Mouse (Mus musculus) right cerebral cortex, adult 2 months (tissue): ENCODE results near the gene Gm2916.
"Not testable (repeated sequence)": the region's sequence is repeated elsewhere in the genome, so short reads cannot be mapped to it uniquely, and the experiment has no call there.

Experiments
- DNase-seq, 2 experiments: peaks; one replicate each; pipeline ENCODE4 v3.0.0; 2021 to 2022; ENCODE audit warnings: low spot score in 2 of 2

Gene Gm2916

DNA sequence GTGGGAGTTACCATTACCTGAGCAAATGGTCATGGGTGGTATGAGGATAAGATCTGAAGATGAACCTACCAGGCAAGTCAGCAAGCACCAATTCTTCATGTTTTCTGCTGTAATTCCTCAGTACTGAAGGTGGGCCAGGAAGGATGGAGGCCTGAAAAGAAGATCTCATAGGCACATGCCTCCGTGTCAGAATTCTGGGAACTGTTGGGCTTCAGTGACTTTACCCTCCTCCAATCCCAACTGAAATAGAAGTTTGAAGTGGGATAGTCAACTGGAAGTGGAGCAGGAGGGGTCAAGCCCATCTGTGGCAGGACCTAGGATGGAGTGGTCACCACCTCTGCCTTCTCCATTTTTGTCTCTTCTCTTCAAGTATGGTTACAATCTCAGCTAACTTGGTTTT is at the start of gene Gm2916:
Gm2916 (plus strand) TSS at position 301 of the 400 bp plus-strand sequence.
- DNase-seq = not testable (repeated sequence)

DNA sequence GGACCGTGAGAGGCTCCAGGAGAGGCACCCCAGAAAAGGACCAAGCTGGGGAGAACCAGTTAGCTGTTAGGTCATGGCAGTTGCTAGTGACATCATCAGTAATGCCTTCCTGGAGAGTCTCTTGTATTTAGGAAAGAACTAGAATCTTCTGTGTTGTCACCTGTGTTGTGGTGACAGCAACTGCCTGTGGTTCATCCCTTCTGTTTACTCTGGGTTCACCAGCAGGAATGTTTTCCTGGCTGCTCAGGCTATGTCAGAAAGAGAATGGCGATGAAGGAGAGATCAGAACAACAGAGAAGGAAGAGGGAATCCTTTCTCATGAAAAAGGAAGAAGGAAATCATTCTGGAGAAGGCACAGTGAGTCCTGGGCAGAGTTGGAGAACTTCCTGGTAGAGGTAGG is 38.0 kb upstream of the Gm2916 start, which contains the start of gene Gm3033:
Gm3033 (plus strand) TSS at position 301 of the 400 bp plus-strand sequence.
- not testable (repeated sequence) for DNase-seq

DNA sequence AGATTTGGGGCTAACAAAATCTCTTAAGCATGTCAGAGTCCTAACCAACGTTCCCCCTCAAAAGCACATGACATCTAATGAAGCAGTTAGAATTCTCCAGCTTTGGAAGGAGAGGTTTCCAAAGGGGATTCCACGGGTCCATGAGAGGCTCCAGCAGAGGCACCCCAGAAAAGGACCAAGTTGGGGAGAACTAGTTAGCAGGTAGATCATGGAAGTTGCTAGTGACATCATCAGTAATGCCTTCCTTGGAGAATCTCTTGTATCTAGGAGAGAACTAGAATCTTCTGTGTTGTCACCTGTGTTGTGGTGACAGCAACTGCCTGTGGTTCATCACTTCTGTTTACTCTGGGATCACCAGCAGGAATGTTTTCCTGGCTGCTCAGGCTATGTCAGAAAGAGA is 47.5 kb downstream of the Gm2916 start, which contains the start of gene Gm3029:
Gm3029 (plus strand) TSS at position 301 of the 400 bp plus-strand sequence.
- not testable (repeated sequence) for DNase-seq

DNA sequence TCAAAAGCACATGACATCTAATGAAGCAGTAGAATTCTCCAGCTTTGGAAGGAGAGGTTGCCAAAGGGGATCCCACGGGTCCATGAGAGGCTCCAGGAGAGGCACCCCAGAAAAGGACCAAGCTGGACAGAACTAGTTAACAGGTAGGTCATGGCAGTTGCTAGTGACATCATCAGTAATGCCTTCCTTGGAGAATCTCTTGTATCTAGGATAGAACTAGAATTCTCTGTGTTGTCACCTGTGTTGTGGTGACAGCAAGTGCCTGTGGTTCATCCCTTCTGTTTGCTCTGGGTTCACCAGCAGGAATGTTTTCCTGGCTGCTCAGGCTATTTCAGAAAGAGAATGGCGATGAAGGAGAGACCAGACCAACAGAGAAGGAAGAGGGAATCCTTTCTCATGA is 79.3 kb downstream of the Gm2916 start, which contains the start of gene Gm3095:
Gm3095 (plus strand) TSS at position 301 of the 400 bp plus-strand sequence.
- DNase-seq = not testable (repeated sequence)
